Mouse (Mus musculus) liver, embryonic 13.5 days (tissue): ENCODE data around the gene Apol7b. TPM values are rescaled to one million over a fixed set of nuclear protein-coding genes. Genes with fewer than 3 reads are reported as not detected.
A peak's percentile ranks its signal among the peaks of the same experiment; 100 is the strongest.

ENCODE experiments used
- ATAC-seq: fragments of 200-750 bp; cut with Nextera tagmentation; 2 replicates; pipeline ENCODE4 v1.8.0; 2017; ENCODE audit warnings: low read depth, mild to moderate bottlenecking, moderate number of reproducible peaks, moderate library complexity
- DNase-seq: peaks from one replicate; pipeline ENCODE4 v3.0.0; 2022
- H3K27ac ChIP-seq: fragments of 300-500 bp; sonication (generic); 2 replicates; pipeline ENCODE4 v1.5.1; 2015; ENCODE audit warnings: moderate library complexity, mild to moderate bottlenecking, inconsistent platforms
- H3K27me3 ChIP-seq: fragments of 300-500 bp; sonication (generic); 2 replicates; pipeline ENCODE4 v1.6.1; 2015; ENCODE audit warnings: mild to moderate bottlenecking, inconsistent platforms
- H3K36me3 ChIP-seq: fragments of 300-500 bp; sonication (generic); 2 replicates; pipeline ENCODE4 v1.6.1; 2015; ENCODE audit warnings: mild to moderate bottlenecking, inconsistent platforms
- H3K4me1 ChIP-seq: fragments of 300-500 bp; sonication (generic); replicated peaks from 2 replicates; pipeline ENCODE4 v1.6.1; 2015; ENCODE audit warnings: inconsistent platforms
- H3K4me2 ChIP-seq: fragments of 300-500 bp; sonication (generic); 2 replicates; pipeline ENCODE4 v1.6.1; 2015; ENCODE audit warnings: inconsistent platforms, mild to moderate bottlenecking, moderate library complexity
- H3K4me3 ChIP-seq: fragments of 300-500 bp; sonication (generic); replicated peaks from 2 replicates; pipeline ENCODE4 v1.5.1; 2015; ENCODE audit warnings: mild to moderate bottlenecking, inconsistent platforms
- H3K9ac ChIP-seq: fragments of 300-500 bp; sonication (generic); 2 replicates; pipeline ENCODE4 v1.6.1; 2015; ENCODE audit warnings: mild to moderate bottlenecking, inconsistent platforms
- H3K9me3 ChIP-seq: fragments of 300-500 bp; sonication (generic); replicated peaks from 2 replicates; pipeline ENCODE4 v1.6.1; 2016; ENCODE audit warnings: inconsistent platforms
- WGBS: fragments of 180-500 bp; shearing (Covaris S2); methylation state at CpG from one replicate; pipeline ENCODE4 v1.1.7; 2015; ENCODE audit not compliant: insufficient replicate concordance; 5-methylcytosine and 5-hydroxymethylcytosine counted together
- polyA plus RNA-seq: library from polyadenylated mRNA; unstranded; fragments of >200 nt; fragmentation: Nextera tagmentation; extraction: Ambion mirVana; gene quantifications from 2 replicates; pipeline ENCODE4 v1.2.1, GENCODE M21; 2015

Gene Apol7b
- polyA plus RNA-seq, 1 experiment from 2014 or later: not detected

GRCm38 (mm10) chr15:77382880-77383279, 64.4 kb downstream of the Apol7b start:
- WGBS: 29% methylated on average over 1 of the region's 1 CpGs
- 0 out of 2 replicates have a peak, but pooled peaks have one; percentile 18 for ATAC-seq

GRCm38 (mm10) chr15:77382271-77382850, 64.9 kb downstream of the Apol7b start:
- 63% methylated on average over 10 of the region's 11 CpGs for WGBS

More at GRCm38 (mm10) chr15:77382880-77383279, 64.4 kb downstream of the Apol7b start:
- Histone ChIP-seq H3K36me3 (no peaks in the 10 kb centered on the region), H3K27me3 (no peaks in the 10 kb centered on the region), H3K9me3 (no peaks in the 10 kb centered on the region), H3K4me3 (no peak overlapping the region), H3K4me2 (no peak overlapping the region), H3K9ac (no peak overlapping the region), H3K27ac (no peak overlapping the region), H3K4me1 (peaks cover 13% of the 10 kb centered on the region; the same call in 1 of the 2 replicates)
- no peak for DNase-seq

GRCm38 (mm10) chr15:77381481-77381880, 65.8 kb downstream of the Apol7b start:
- Histone ChIP-seq H3K27ac (no peak overlapping the region; the same call in 1 of the 2 replicates), H3K36me3 (no peaks in the 10 kb centered on the region), H3K4me2 (no peak overlapping the region), H3K4me1 (peaks cover 9% of the 10 kb centered on the region; the same call in 1 of the 2 replicates), H3K9ac (no peak overlapping the region), H3K4me3 (no peak overlapping the region), H3K27me3 (no peaks in the 10 kb centered on the region), H3K9me3 (no peaks in the 10 kb centered on the region)
- DNase-seq (no peak), ATAC-seq (no peak)
- WGBS: 47% methylated on average over 6 of the region's 6 CpGs

More at GRCm38 (mm10) chr15:77382271-77382850, 64.9 kb downstream of the Apol7b start:
- H3K9ac ChIP-seq: no peak overlapping the region; the same call in 1 of the 2 replicates
- ATAC-seq (peak; percentile 65), DNase-seq (no peak)
- no peaks in the 10 kb centered on the region for H3K27me3 ChIP-seq
- H3K9me3 ChIP-seq: no peaks in the 10 kb centered on the region
- H3K4me3 ChIP-seq: no peak overlapping the region
- H3K4me2 ChIP-seq: no peak overlapping the region
- H3K36me3 ChIP-seq: no peaks in the 10 kb centered on the region
- peak overlapping the region; percentile 18 for H3K27ac ChIP-seq
- H3K4me1 ChIP-seq: peaks cover 11% of the 10 kb centered on the region; the same call in 1 of the 2 replicates

- Histone ChIP-seq H3K9ac (no peak overlapping the region), H3K36me3 (no peaks in the 10 kb centered on the region), H3K27ac (no peak overlapping the region), H3K9me3 (no peaks in the 10 kb centered on the region), H3K4me1 (peaks cover 9% of the 10 kb centered on the region; the same call in 1 of the 2 replicates), H3K27me3 (no peaks in the 10 kb centered on the region), H3K4me3 (no peak overlapping the region), H3K4me2 (no peak overlapping the region)
- WGBS: 34% methylated on average over 4 of the region's 4 CpGs
- DNase-seq (no peak), ATAC-seq (no peak)
Measured at GRCm38 (mm10) chr15:77379921-77380320, 67.4 kb downstream of the Apol7b start.

GRCm38 (mm10) chr15:77377419-77377818, 69.9 kb downstream of the Apol7b start:
- Histone ChIP-seq H3K27ac (no peak overlapping the region), H3K36me3 (no peaks in the 10 kb centered on the region), H3K27me3 (no peaks in the 10 kb centered on the region), H3K4me2 (no peak overlapping the region), H3K9ac (no peak overlapping the region), H3K4me1 (peaks cover 9% of the 10 kb centered on the region; the same call in 1 of the 2 replicates), H3K4me3 (no peak overlapping the region), H3K9me3 (no peaks in the 10 kb centered on the region)
- DNase-seq (no peak), ATAC-seq (no peak)
- WGBS: 57% methylated on average over 4 of the region's 4 CpGs

- Histone ChIP-seq H3K9ac (no peak overlapping the region), H3K4me3 (no peak overlapping the region), H3K27ac (no peak overlapping the region), H3K4me1 (peaks cover 4% of the 10 kb centered on the region; the same call in 1 of the 2 replicates), H3K9me3 (no peaks in the 10 kb centered on the region), H3K4me2 (no peak overlapping the region), H3K36me3 (no peaks in the 10 kb centered on the region), H3K27me3 (no peaks in the 10 kb centered on the region)
- ATAC-seq (no peak), DNase-seq (no peak)
- WGBS: 65% methylated on average over 7 of the region's 7 CpGs
Measured at GRCm38 (mm10) chr15:77376920-77377319, 70.4 kb downstream of the Apol7b start.

Other genes starting within 250 kb of the Apol7b start
- 6.7 and 9.5 TPM in 2 replicates for gene Rbfox2, start 140.5 kb downstream of the Apol7b start, polyA plus RNA-seq
- gene Apol7a, start 48.4 kb downstream of the Apol7b start, polyA plus RNA-seq: 0.17 and 0.27 TPM in 2 replicates
- 0.06 TPM in 2 replicates for gene Apol9a, start 36.4 kb downstream of the Apol7b start, polyA plus RNA-seq
- 0.05 and 0.10 TPM in 2 replicates for gene Apol10a, start 29.6 kb upstream of the Apol7b start, polyA plus RNA-seq
- 0.15 and 0.38 TPM in 2 replicates for gene Apol11a, start 60.8 kb upstream of the Apol7b start, polyA plus RNA-seq
- gene Apol7c, start 85.8 kb upstream of the Apol7b start, polyA plus RNA-seq: not detected in 2 replicates
- gene 1700025B11Rik, start 114.4 kb upstream of the Apol7b start, polyA plus RNA-seq: not detected in 2 replicates
- gene Apol10b, start 148.6 kb upstream of the Apol7b start, polyA plus RNA-seq: not detected in 2 replicates
- not detected in 2 replicates for gene Gm36245, start 151.8 kb upstream of the Apol7b start, polyA plus RNA-seq
- gene Apol11b, start 195.8 kb upstream of the Apol7b start, polyA plus RNA-seq: 10.6 and 12.5 TPM in 2 replicates